Mouse (Mus musculus) lung, embryonic 14.5 days (tissue): ENCODE measurements around the gene Erbb2. TPM values are rescaled to one million over a fixed set of nuclear protein-coding genes. Genes with fewer than 3 reads are reported as not detected.

Experiments used
- ATAC-seq: fragments of 200-750 bp; cut with Nextera tagmentation; 2 replicates; pipeline ENCODE4 v1.8.0; 2017; ENCODE audit warnings: mild to moderate bottlenecking, moderate TSS enrichment, moderate library complexity; ENCODE audit not compliant: insufficient read depth
- DNase-seq: peaks from one replicate; pipeline ENCODE4 v3.0.0-alpha.2; 2015
- H3K27ac ChIP-seq: fragments of 300-500 bp; sonication (generic); 2 replicates; pipeline ENCODE4 v1.5.1; 2014; ENCODE audit warnings: low read depth, mild to moderate bottlenecking, moderate library complexity
- H3K27me3 ChIP-seq: fragments of 300-500 bp; sonication (generic); 2 replicates; pipeline ENCODE4 v1.6.1; 2014; ENCODE audit warnings: low read length, control low read depth; ENCODE audit not compliant: insufficient read depth
- H3K36me3 ChIP-seq: fragments of 300-500 bp; sonication (generic); 2 replicates; pipeline ENCODE4 v1.6.1; 2014; ENCODE audit warnings: control low read depth; ENCODE audit not compliant: insufficient read depth
- H3K4me1 ChIP-seq: fragments of 300-500 bp; sonication (generic); 2 replicates; pipeline ENCODE4 v1.6.1; 2014; ENCODE audit warnings: antibody characterized with exemption, control low read depth; ENCODE audit not compliant: insufficient read depth
- H3K4me2 ChIP-seq: fragments of 300-500 bp; sonication (generic); 2 replicates; pipeline ENCODE4 v1.6.1; 2014; ENCODE audit warnings: mild to moderate bottlenecking
- H3K4me3 ChIP-seq: fragments of 300-500 bp; sonication (generic); 2 replicates; pipeline ENCODE4 v1.5.1; 2014; ENCODE audit warnings: low read depth, low read length
- H3K9ac ChIP-seq: fragments of 300-500 bp; sonication (generic); 2 replicates; pipeline ENCODE4 v1.6.1; 2014
- H3K9me3 ChIP-seq: fragments of 300-500 bp; sonication (generic); 2 replicates; pipeline ENCODE4 v1.6.1; 2016; ENCODE audit warnings: low read depth, low read length, control low read depth
- CTCF ChIP-seq: IDR thresholded peaks from 2 replicates; pipeline ENCODE4 v1.5.1; 2016; ENCODE audit warnings: antibody characterized with exemption, low read depth
- whole genome bisulfite sequencing: fragments of 180-500 bp; shearing (Covaris S2); extraction: QIAGEN DNeasy Blood & Tissue Kit; methylation state at CpG from one replicate; pipeline ENCODE4 v1.1.7; 2014; 5-methylcytosine and 5-hydroxymethylcytosine counted together
- polyA plus RNA-seq: library from polyadenylated mRNA; unstranded; fragments of >200 nt; fragmentation: Nextera tagmentation; extraction: Ambion mirVana; gene quantifications from 2 replicates; pipeline ENCODE4 v1.2.1, GENCODE M21; 2014

Erbb2 gene
- polyA plus RNA-seq, 1 experiment from 2014 or later = 46.5 TPM

DNA sequence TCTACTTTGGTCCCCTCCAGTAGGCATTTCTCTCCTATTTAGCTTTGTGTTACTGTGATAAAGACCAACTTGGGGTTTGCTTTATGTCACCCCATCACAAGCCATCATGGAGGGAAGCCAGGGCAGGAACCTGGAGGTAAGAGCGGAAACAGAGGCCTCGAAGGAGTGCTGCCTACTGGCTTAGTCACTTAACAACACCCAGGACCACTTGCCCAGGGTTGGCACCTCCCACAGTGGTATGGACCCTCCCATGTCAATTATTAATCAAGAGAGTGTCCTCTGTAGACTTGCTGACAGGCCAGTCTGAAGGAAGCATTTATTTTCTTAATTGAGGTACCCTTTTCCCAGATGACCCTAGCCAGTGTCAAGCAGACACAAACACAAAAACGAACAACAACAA is 11.5 kb upstream of the Erbb2 start:
- peak overlapping the region; percentile 97 for H3K27ac ChIP-seq
- H3K9me3 ChIP-seq = no peaks in the 10 kb centered on the region
- H3K4me2 ChIP-seq = peak overlapping the region; percentile 56
- H3K9ac ChIP-seq = peak overlapping the region; percentile 65
- H3K4me1 ChIP-seq = peaks cover 7% of the 10 kb centered on the region; the same call in 1 of the 2 replicates
- ATAC-seq (no peak), DNase-seq (no peak)
- whole genome bisulfite sequencing = 42% methylated on average over 3 of the region's 3 CpGs
- no peaks in the 10 kb centered on the region for H3K27me3 ChIP-seq
- H3K4me3 ChIP-seq = peak overlapping the region; percentile 58
- no peak for TF ChIP-seq CTCF
- H3K36me3 ChIP-seq = no peaks in the 10 kb centered on the region

- H3K4me2 ChIP-seq = no peak overlapping the region
- H3K9me3 ChIP-seq = no peaks in the 10 kb centered on the region
- no peak overlapping the region for H3K9ac ChIP-seq
- H3K4me3 ChIP-seq = no peak overlapping the region
- H3K27ac ChIP-seq = no peak overlapping the region
- no peak for ATAC-seq
- DNase-seq = no peak
- H3K36me3 ChIP-seq = no peaks in the 10 kb centered on the region
- TF ChIP-seq CTCF = no peak
- no peaks in the 10 kb centered on the region for H3K27me3 ChIP-seq
- peaks cover 8% of the 10 kb centered on the region for H3K4me1 ChIP-seq
- WGBS = 64% methylated on average over 6 of the region's 6 CpGs
These were observed 5.6 kb upstream of the Erbb2 start for GRCm38 (mm10) chr11:98406621-98407020.

DNA sequence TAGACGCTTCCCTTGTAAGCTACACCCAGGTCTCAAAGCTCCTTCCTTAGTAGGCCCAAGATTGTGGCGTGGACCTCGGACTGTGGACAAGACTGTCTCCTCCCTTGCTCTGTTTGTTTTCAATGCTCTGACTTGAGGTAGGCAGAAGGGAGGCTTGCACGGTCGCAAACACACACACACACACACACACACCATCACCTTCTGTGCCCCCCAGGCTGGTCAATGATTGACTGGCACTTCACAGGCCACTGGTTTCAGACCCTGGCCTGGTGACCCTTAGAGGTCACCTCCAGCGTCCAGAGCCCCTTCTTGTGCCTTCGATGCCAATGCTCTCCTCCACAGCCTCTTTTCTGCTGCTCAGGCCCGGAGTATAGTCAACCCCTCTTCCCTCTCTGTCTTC is 3.4 kb upstream of the Erbb2 start:
- H3K4me2 ChIP-seq = peak overlapping the region; percentile 51
- no peaks in the 10 kb centered on the region for H3K36me3 ChIP-seq
- peak overlapping the region; percentile 39 for H3K9ac ChIP-seq
- DNase-seq = no peak
- H3K27me3 ChIP-seq = no peaks in the 10 kb centered on the region
- WGBS = 40% methylated on average over 8 of the region's 8 CpGs
- TF ChIP-seq CTCF = no peak
- H3K27ac ChIP-seq = peak overlapping the region; percentile 86
- 0 out of 2 replicates have a peak overlapping the region, but pooled peaks have one; percentile 2 for H3K4me3 ChIP-seq
- peak; percentile 9; the same call in 1 of the 2 replicates for ATAC-seq
- H3K9me3 ChIP-seq = no peaks in the 10 kb centered on the region
- peaks cover 15% of the 10 kb centered on the region for H3K4me1 ChIP-seq

DNA sequence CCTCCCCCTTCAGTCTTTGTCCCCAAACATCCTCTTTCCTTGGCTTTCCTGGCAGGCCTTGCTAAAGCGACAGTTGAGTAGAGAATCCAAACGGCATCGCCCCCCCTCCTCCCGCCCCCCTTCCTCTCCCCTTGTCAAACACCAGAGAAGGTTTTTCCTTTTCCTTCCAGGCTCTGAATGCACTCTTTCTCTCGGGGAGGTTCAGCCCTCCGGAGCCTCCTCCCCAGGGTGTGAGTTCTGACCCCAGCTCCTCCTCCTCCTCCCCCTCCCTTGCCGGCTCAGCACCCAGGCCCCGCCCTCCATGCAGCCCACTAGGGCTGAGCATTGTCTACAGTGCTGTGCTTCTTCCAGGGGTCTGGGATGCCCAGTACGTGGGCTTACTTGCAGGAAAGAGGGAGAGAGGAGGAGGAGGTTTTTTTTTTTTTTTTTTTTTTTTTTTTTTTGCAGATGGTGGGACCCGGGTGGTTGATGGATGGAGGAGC is 2.9 kb upstream of the Erbb2 start:
- DNase-seq (peak; percentile 80), ATAC-seq (peak; percentile 68; the same call in 1 of the 2 replicates)

DNA sequence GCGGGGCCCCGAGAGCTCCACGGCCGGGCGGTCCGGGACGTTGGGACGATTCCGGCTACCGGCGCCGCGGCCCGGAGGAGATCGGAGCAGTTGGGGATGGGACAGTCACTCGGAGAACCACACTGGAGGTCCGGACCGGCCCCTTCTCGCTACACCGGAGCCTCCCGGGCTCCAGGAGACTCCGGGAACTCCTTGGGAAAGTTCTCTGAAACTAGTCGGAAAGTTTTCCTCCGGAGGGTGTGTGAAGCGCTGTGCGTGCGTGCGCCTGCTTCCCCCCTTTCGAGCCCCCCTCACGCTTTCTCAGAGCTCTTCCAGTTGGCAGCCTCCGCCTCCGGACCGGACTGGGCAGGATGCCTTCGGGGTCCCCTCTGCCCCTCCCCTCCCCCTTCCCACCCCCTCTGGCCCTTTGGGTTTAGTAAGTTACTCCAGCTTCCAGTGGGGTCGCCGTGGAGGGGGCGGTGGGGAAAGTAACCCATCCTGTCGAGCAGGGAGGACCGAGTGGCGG is 579 bp downstream of the Erbb2 start:
- Histone ChIP-seq H3K36me3 (no peaks in the 10 kb centered on the region), H3K9ac (peak overlapping the region; percentile 92), H3K4me2 (peak overlapping the region; percentile 73), H3K4me1 (peaks cover 16% of the 10 kb centered on the region), H3K4me3 (peak overlapping the region; percentile 91), H3K9me3 (no peaks in the 10 kb centered on the region), H3K27me3 (no peaks in the 10 kb centered on the region), H3K27ac (peak overlapping the region; percentile 98)
- TF ChIP-seq CTCF = no peak
- ATAC-seq = peak; percentile 50
- WGBS = under 1% methylated on average over 40 of the region's 40 CpGs
- peak; percentile 76 for DNase-seq

More for the DNA sequence above, 2.9 kb upstream of the Erbb2 start:
- H3K36me3 ChIP-seq = no peaks in the 10 kb centered on the region
- no peaks in the 10 kb centered on the region for H3K9me3 ChIP-seq
- no peaks in the 10 kb centered on the region for H3K27me3 ChIP-seq
- H3K4me3 ChIP-seq = 0 out of 2 replicates have a peak overlapping the region, but pooled peaks have one; percentile 2
- H3K9ac ChIP-seq = peak overlapping the region; percentile 39
- WGBS = under 1% methylated on average over 10 of the region's 10 CpGs
- peak overlapping the region; percentile 86 for H3K27ac ChIP-seq
- peak overlapping the region; percentile 51 for H3K4me2 ChIP-seq
- peaks cover 16% of the 10 kb centered on the region for H3K4me1 ChIP-seq
- TF ChIP-seq CTCF = no peak

DNA sequence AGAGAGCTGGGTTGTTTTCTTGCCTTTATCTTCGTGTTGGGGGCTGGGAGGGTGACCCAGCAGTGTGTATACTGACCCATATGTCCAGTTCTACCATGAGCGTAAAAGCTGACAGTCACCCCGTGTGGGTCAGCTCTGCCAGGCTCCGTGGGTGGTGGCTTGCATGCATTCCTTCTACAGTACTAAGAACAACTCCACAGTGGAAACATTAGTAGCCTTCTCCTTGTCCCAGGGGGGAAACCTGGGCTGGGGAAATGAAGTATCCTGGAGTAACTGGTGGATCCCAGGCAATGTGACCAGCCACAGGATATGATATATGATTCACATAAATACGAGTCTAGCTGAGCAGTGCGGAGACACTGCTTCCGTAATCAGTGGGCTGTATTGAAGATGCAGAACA is 1.5 kb downstream of the Erbb2 start:
- no peak for DNase-seq
- ATAC-seq = no peak
- Histone ChIP-seq H3K9ac (peak overlapping the region; percentile 92), H3K27ac (no peak overlapping the region), H3K36me3 (no peaks in the 10 kb centered on the region), H3K4me2 (peak overlapping the region; percentile 73), H3K4me1 (peaks cover 15% of the 10 kb centered on the region), H3K9me3 (no peaks in the 10 kb centered on the region), H3K27me3 (no peaks in the 10 kb centered on the region), H3K4me3 (peak overlapping the region; percentile 91)
- no peak for TF ChIP-seq CTCF
- WGBS = 16% methylated on average over 7 of the region's 7 CpGs

DNA sequence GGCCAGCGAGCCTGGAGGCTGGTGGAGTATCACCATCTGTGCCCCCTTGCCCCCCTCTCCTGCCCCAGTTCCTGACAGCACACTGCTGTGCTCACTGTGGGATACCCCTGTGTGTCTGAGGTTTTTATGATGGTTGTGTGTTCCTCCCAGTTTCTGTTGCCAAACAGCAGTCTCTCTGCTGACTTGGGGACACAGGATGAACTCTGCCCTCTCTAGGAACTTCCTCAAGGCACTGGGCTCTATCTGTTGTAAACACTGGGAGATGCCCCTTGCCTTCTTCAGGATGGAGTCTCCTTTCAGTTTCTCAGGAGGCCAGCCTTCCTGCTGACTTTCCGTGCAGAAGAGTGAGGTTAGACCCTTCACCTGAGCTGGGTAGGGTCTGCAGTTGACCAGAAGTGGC is 1.9 kb downstream of the Erbb2 start:
- Histone ChIP-seq H3K9ac (peak overlapping the region; percentile 92), H3K4me1 (peaks cover 10% of the 10 kb centered on the region), H3K4me2 (peak overlapping the region; percentile 73), H3K27me3 (no peaks in the 10 kb centered on the region), H3K4me3 (peak overlapping the region; percentile 91), H3K27ac (no peak overlapping the region), H3K9me3 (no peaks in the 10 kb centered on the region), H3K36me3 (peaks cover 3% of the 10 kb centered on the region; the same call in 1 of the 2 replicates)
- no peak for TF ChIP-seq CTCF
- ATAC-seq (no peak), DNase-seq (no peak)
- 27% methylated on average over 2 of the region's 2 CpGs for WGBS
